Mouse (Mus musculus) liver, postnatal 0 days (tissue): Measurements from ENCODE around the gene Plaur.

Source experiments
- CTCF ChIP-seq: sonication (generic); IDR thresholded peaks from 2 replicates; pipeline ENCODE4 v1.5.1; 2016; ENCODE audit warnings: antibody characterized with exemption, low read depth
- EP300 ChIP-seq: IDR thresholded peaks from 2 replicates; pipeline ENCODE4 v1.6.1; 2016; ENCODE audit warnings: antibody characterized with exemption, low read depth, mild to moderate bottlenecking

DNA sequence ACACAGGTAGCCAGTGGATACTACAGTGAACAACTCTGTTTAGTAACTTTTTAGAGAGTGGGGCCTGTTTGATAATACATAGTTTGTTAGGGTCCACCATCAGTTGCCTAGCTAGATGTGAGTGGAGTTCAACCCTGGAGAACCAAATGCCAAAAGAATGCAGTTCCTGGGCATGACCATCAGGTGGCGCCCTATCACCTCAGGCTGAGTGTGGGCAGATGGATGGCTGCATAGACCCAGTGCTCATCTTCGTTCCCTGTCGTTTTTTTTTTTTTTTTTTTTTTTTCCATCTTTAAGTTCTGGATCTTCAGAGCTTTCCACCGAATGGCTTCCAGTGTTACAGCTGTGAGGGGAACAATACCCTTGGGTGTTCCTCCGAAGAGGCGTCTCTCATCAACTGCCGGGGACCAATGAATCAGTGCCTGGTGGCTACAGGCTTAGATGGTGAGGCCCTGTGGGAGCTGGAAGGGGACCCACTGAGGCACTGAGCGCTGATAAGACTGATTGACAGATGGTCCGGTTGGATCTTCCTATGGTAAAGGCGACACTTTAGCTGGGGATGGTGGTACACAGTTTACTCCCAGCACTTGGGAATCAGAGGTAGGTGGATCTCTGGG lies 11.7 kb downstream of the Plaur start:
- TF ChIP-seq CTCF (peak; percentile 94), EP300 (no peak)
